Mouse (Mus musculus) lung, postnatal 14 days (tissue): ENCODE measurements around the gene Stk35.
A peak's percentile ranks its signal among the peaks of the same experiment; 100 is the strongest.

ENCODE experiments used
- DNase-seq: peaks from one replicate; pipeline ENCODE4 v3.0.0; 2021

Gene Stk35

GRCm38 (mm10) chr2:129800271-129800903, at the start of gene Stk35:
Stk35 (plus strand) TSS chr2:129800517.
- peak; percentile 88 for DNase-seq

GRCm38 (mm10) chr2:129782046-129782445, 18.3 kb upstream of the Stk35 start:
- no peak for DNase-seq

DNA sequence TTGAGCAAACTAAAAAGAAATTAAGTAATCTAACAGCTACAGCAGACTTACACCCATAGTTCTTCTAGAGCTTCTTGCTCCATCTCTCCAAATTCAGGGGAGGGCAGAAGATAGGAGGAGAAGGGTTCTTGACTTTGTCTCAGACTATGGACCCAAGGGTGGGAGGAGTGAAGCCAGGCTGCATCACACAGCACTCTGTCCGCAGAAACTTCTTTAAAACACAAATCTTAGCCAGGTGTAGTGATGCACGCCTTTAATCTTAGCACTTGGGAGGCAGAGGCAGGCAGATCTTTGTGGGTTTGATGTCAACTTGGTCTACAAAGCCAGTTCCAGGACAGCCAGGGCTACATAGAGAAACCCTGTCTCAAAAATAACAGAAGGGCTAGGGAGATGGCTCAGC, 3.8 kb upstream of the Stk35 start:
- DNase-seq, result no peak

DNA sequence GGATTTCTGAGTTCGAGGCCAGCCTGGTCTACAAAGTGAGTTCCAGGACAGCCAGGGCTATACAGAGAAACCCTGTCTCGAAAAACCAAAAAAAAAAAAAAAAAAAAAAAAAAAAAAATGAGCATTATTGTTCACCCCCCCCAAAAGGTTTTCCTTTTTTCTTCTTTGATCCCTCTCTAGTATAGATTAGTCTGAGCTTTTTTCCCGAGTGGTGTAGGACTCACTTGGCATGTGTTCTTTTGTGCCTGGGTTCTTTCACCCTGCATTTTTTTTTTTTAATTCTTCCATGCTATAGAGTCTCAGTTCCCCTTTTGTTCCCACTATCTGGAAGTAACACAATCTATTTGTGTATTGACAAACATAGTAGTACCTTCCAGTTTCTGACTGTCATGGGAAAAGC, 2.6 kb upstream of the Stk35 start:
- no peak for DNase-seq

GRCm38 (mm10) chr2:129798410-129798809, 1.9 kb upstream of the Stk35 start:
- no peak for DNase-seq

DNA sequence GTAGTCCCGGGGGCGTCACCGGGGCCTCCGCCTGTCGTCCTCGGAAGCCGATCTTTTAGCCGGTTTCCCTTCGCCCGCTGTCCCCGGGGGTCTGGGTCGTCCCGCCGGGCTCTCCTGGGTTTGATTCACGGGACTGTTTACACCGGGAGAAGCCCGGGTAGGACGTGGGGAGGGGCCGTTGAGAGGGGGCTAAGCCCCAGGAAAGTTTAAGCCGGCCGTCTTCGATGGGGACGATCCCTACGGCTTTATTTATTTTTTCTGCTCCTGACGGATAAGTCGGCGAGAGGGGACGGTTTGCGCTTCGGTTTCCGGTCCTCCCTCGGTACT, 550 bp downstream of the Stk35 start:
- DNase-seq, result no peak

- peak; percentile 94 for DNase-seq
Observed at GRCm38 (mm10) chr2:129801231-129802029, 1.1 kb downstream of the Stk35 start.

GRCm38 (mm10) chr2:129805486-129805885, 5.2 kb downstream of the Stk35 start:
- no peak for DNase-seq

DNA sequence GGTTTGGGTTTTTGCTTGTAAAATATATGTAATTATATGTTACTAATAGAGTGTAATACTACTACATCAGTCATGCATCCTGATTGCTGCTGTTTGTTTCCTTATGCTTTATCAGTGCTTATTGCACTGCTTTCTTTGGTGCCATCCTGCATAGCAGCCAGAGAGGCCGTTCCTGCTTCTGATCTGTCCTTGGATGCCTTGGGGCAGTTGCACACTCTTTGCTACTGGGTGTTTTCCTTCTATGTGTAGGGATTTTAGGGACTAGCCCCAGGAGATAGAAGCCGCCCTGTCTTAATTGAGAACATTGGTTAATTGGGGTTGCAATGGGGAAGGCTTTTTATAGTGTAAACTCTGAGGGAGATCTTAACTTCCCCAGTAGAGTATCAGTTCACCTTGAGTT, 6.2 kb downstream of the Stk35 start:
- no peak for DNase-seq

DNA sequence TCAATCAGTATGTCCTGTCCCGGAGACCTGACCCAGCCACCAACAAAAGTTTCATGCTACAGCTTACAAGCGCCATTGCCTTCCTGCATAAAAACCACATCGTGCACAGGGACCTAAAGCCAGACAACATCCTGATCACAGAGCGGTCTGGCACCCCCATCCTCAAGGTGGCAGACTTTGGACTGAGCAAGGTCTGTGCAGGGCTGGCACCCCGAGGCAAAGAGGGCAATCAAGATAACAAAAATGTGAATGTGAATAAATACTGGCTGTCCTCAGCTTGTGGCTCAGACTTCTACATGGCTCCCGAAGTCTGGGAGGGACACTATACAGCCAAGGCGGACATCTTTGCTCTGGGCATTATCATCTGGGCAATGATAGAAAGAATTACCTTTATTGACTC, 10.2 kb downstream of the Stk35 start:
- no peak for DNase-seq

- DNase-seq, result no peak
Observed at GRCm38 (mm10) chr2:129814033-129814432, 13.7 kb downstream of the Stk35 start.

DNA sequence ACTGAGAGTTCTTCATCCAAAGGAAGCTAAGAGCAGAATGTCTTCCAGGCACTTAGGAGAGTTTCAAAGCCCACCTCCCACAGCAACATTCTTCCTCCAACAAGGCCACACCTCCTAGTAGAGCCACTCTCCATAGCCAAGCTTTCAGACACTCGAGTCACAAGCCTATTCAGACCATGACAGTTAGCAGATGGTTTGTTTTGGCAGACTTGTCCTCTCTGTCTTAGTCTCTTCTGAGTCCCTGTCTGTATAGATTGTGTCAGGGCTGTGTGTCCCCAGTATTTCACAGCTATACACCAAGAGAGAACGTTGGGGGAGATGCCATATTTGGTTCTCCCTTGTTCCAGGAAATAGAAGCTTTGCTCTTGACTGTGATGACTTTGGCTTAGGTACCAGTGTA, 14.8 kb downstream of the Stk35 start:
- DNase-seq, result no peak

DNA sequence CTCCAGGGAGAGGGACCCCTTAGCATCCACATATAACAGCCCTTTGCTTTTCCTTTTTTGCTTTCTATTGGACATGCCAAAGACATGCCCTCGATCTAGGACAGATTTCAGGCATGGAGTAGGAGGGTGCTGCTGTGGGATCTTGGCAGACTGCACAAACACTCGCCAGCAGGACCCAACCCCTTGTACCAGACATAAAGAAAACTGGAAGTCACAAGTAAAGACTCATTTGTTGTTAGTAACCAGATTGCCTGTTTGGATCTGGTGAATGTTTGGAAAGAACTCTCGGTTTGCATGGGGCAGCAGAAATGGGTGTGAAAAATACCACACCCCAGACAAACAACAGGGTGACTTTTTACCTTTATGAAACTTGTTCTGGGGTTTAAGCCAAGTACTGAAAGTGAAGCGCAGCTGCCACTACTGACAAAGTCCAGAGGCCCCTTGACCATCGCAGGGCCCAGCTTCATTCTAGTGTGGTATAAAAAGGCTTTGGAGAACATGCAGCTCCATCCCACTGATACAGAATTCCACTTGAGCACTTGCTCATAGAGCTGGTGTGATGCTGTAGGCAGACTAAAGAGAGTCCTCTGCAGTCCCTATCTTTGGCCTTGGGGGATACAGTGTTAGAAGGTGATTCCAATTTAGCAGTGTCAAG, 17.4 kb downstream of the Stk35 start:
- no peak for DNase-seq

GRCm38 (mm10) chr2:129818868-129819267, 18.6 kb downstream of the Stk35 start:
- no peak for DNase-seq

GRCm38 (mm10) chr2:129819531-129819930, 19.2 kb downstream of the Stk35 start:
- DNase-seq, result no peak

DNA sequence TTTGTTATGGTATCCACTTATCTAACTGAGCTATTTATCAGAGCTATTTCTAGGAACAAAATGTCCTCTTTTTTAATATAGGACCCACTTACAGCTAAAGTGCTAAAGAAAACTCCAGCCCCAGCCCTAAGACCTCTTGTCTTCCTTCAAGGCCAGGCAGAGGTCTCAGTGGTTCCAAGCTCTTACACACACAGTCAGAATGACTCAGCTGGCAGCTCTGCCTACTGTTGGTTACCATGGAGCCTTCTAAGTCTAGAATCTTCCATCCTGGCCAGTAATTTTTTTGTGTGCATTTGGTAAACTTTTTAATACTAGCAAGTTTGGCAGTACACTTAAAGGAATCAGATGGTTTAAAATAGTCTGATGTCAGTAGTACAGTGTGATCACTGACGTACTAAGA, 19.6 kb downstream of the Stk35 start:
- no peak for DNase-seq

DNA sequence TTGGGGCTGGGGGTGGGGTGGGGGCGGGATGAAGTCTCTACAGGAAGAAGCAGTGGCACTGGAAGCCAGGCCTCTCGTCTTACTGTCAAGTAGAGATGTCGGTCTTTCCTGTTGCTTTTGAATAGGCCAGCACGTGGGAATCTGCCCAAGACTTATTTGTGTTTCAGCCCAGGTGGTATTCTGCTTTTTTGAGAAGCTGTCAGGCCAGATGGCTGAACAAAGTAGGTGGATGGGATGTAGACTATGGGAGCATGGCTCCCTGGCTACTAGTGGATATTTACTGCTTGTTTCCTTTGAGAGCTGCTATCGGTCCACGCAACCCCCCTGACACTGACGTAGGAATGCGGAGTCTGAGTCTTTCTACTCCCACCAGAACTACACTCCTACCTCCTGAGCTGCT, 20.7 kb downstream of the Stk35 start:
- no peak for DNase-seq

DNA sequence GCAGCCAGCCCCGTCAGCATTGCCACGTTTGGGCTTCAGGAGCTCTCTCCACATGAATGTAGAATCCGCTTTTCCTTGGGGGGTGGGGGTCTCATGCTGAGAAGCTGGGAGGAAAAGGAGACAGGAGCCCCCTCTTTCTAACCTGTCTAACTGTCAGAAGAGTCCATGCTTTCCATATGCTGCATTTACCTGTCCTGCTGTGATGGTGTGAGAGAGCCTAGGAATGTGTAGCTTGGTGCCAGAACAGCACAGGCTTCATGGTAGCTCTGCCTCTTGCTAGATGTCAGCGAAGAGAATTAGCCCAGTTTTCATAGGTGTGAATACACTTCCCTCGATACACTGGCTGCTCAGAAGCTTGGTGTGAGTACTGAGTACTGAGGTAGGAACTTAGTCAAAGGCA, 21.3 kb downstream of the Stk35 start:
- no peak for DNase-seq

DNA sequence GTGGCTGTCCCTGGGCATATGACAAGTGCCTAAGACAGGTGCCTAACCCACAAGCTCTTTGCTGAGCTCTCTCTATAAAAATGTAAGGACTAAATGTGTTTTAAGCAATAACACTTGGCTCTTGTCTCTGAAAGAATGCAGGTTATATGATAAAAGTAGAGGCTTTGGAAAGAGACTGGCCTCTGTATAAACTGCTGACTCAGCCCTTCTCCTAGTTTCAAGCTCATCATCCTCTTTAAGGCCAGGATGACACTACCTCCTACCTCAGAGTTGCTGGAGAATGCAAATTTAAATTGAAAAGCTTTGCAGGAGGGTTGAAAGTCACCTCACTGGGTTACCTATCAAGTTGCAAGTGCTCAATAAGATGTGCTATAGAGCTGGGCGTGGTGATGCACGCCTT, 23.0 kb downstream of the Stk35 start:
- DNase-seq, result no peak

GRCm38 (mm10) chr2:129824254-129824653, 23.9 kb downstream of the Stk35 start:
- no peak for DNase-seq

DNA sequence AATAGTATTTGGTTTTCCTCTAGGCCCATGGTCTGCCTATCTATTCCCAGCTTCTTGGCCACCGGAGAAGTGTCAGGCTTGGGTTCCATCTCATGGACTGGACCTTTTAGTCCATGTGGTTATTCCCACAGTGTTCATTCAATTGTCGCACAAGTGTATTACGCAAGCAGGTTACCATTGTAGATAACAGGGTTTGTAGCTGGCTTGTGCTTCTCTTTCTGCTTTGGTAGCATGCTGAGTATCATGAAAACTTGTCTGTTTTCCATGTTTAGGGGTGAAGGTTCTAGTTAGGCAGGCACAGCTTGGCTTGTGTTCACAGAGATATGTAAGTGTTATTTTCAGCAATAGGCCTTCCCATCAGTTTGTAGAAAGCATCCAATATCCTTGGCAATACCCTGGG, 25.8 kb downstream of the Stk35 start:
- no peak for DNase-seq

DNA sequence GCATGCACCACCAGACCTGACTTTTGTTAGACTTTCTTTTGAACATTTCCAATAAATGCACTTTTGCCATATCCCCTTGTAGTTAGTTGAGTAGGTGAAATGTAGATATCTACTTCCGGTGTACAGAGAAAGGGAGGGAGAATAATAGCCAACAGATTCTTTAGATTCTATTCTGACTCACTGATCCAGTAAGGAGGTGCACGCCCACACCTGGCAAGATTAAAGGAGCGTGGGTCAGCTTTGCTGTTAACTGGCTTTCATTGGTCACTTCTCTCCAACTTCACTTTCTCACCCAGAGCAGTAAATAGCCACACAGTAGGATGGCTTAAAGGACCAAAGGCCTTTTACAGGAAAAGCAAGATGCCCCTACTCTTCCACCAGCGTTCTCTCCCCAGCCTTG, 32.7 kb downstream of the Stk35 start:
- no peak for DNase-seq

GRCm38 (mm10) chr2:129834221-129834620, 33.9 kb downstream of the Stk35 start:
- no peak for DNase-seq

DNA sequence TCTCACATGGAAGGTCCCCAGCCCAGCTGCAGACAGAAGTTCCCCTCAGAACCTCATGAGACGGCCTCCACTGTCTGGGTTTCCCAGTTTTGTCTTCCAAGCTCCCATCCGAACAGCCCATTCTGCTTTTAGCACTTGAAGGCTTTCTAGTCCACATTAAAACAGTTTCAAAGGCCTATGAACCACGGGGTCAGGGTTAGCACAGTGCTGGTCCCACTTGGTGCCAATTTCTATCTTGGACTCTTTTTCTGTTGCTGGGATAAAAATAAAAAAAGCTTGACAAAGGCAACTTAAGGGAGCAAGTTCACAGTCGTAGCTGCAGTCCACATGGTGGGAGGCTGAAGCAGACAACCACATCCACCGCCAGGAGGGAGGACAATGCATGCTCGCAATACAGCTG, 34.6 kb downstream of the Stk35 start:
- no peak for DNase-seq
